Mouse (Mus musculus) Muller cell, postnatal 12 days (primary cell): ENCODE data around the gene Lmln.
"Not testable (repeated sequence)": the region's sequence is repeated elsewhere in the genome, so short reads cannot be mapped to it uniquely, and the experiment has no call there.

Experiments used
- DNase-seq: peaks from one replicate; pipeline ENCODE4 v3.0.0-alpha.2; 2015; ENCODE audit errors: inconsistent ontology term

Lmln gene

DNA sequence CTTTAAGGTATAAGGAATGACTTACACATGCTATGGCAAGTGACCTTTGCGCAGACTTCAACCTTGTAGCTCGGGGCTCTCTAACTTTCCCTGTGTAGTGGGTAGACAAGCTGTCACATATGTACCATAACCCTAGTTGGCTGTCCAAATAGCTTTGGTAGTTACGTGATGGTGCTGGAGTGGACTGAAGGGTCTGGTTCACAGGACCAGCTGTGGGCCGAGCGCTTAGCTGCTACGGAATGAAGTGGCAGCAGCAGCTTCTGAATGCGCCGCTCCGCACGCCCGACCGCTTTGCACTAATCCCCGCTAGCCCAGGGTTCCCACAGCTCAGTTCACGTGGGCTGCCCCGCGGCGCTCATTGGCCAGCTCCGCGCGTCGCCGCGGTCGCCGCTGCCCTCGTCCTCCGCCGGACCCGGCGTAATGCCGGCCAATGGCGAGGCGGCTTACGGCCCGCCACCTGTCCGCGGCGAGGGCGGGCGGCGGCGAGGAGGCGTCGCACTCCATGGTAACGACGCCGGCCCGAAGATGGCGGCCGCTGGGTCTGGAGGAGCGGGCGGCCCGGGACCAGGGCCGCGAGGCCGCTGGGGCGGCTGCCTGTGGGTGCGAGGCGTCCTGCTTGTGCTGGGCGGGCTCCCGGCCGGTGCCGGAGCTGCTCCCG is at the start of gene Lmln:
Gene Lmln (plus strand): TSS at position 498 of the 658 bp plus-strand sequence.
- DNase-seq, result peak; percentile 98

DNA sequence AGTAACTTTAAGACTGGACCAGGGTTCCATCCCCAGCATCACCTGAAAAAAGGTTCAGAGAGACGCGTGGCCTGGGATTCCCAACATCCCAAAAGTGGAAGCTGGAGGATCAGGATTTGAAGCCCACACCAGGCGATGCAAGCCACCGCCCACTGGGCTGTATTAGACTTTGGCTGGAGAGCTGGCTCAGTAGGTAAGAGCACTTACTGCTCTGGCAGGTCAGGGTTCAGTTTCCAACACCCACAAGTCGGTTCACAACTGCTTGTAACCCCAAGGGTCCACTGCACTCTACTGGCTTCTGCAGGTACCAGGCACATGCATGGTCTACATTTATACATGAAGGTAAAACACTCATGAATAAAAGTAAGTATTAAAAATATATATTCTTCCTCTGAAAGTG is 48.5 kb upstream of the Lmln start:
- no peak for DNase-seq

DNA sequence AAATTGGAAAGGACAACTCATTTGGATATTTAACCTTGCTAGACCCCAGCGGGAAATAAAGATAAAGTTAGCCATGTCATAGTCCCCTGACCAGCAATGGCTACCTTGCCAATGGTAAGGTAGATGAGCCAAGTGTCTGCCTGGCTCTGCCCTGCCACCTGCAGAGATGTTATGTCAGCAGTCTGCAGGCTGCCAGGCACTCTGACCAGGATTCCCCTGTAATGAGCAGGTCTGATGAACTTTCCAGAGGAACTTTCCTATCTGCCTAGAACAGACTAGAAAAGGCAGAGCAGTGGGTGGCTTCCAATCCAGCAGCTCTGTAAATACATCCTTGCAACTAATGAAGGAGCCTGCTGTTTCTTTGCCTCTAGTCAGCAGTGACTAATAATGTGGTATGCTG is 47.4 kb upstream of the Lmln start:
- peak; percentile 84 for DNase-seq

DNA sequence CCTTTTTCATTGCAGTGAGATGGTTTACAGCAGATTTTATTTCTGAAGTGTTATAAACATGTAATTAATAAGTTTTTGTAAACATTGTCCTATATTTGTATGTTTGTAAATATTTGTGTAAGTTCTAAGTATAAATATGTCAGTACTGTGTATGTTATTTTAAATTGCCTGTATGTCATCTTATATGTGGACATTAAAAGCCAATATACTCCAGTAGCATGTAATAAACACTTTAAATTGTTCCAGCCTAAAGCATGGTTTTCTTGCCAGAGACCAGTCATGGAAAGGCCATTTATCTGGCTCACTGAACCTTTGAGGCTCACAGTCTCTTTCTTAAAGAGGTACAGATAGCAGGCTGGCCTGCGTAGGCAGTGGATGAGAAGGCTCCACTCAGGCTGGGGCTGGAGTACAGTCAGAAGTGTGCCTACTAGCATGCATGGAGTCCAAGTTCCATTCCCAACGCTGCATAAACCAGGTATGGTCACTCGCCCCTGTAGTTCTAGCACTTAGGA is 46.9 kb upstream of the Lmln start:
- no peak for DNase-seq

DNA sequence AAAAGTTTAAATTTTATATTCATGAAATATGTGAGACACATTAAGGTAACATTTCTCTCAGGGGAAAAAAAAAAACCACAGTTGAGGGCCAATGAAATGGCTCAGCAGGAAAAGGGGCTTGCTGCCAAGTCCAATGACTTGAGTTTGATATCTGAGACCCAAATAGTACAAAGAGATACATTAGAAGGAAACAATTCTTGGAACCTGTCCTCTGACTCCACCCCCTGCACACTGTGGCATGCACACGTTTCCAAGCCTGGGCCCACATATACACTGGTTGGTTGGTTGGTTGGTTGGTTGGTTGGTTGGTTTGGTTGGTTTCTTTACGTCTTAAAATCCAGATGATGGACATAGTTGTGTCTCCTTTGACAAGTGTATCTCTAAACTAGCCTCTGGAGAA is 46.3 kb upstream of the Lmln start:
- no peak for DNase-seq

DNA sequence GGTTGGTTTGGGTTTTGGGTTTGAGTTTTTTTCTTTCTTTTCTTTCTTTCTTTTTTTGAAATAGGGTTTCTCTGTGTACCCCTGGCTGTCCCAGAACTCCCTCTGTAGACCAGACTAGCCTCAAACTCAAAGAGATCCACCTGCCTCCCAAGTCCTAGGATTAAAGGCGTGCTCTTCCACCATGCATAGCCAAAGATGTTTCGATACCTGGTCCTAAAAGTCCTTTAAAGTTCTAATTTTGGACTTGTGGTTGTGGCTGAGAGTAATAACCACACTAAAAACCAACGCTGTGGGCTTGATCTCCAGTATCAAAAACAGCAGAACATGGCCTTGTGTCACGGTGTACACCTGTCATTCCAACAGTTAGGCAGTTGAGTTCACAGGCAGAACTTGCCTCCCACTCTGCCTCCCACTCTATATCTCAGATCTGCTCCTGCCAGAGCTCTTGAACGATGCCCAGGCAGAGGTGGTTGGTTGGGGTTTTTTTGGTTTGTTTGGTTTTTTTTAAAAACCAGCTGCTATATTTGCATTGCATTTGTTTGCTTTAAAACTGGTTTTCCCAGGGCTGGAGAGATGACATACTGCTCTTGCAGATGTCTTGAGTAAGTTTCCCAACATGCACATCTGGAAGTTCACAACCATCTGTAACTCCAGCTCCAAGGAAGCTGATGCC is 44.5 kb upstream of the Lmln start:
- no peak for DNase-seq

DNA sequence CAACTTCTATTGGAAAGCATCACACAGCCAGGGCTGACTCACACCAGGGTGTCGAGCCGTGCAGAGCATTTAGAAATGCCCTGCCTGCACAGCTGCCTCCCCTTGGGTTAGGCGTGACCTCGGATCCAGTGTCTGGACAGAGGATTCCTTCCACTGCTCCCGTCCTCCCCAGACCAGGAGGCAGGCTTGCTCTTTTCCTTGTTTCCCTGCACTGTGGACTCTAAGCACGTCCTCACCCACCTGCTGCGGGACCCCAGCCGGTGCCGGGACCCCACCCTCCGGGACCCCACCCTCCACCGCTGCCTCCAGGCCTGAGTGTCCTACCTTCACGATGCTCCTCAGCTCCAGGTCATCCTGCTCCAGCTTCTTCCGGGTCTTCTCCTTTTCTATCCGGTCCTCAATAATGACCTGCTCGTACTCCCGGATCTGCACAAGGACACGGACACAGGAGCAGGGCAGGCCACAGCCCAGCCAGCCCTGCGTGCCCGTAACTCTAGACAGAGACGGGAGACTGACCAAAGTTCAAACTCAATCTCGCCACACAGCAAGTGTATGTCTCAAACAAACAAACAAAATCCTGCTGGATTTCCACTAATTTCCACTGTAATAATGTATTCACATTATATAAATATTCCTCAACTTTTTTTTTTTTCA is 43.1 kb upstream of the Lmln start:
- peak; percentile 15 for DNase-seq

DNA sequence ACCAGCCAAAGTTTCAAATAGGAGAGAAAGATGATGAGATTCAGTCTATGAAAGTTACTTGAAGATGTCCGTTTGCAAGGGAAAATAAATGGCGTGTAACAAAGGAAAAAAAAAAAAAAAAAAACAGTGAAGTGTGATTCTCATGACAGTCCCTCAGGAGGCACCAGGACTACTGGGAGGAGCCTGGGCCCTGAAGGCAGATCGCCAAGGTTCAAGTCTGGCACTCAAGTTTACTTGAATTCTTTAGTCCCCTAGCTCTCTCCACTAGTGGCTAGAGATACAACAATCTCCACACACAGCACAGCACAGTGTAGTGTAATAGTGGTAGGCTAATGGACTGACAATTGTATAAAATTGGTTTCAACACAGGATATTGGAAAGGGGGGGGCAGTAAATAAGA is 40.9 kb upstream of the Lmln start:
- no peak for DNase-seq

DNA sequence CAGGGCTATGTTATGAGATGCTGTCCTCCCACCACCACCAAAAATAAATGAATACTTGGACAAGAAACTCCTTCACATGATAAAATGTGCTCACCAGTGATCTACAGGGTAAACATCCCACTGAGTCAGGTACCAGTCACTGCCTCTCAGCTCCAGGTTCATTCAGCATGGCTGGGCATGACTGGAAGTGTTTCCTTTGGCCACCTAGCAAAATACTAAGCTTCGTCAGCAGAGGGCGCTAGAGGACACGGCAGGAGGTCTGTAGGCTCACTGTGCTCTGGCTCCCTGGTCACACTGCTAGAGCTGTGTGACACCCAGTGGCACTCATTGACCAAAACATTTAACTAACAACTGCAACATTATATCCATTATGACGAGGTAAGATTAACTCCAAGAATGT is 38.6 kb upstream of the Lmln start:
- DNase-seq, result peak; percentile 71

DNA sequence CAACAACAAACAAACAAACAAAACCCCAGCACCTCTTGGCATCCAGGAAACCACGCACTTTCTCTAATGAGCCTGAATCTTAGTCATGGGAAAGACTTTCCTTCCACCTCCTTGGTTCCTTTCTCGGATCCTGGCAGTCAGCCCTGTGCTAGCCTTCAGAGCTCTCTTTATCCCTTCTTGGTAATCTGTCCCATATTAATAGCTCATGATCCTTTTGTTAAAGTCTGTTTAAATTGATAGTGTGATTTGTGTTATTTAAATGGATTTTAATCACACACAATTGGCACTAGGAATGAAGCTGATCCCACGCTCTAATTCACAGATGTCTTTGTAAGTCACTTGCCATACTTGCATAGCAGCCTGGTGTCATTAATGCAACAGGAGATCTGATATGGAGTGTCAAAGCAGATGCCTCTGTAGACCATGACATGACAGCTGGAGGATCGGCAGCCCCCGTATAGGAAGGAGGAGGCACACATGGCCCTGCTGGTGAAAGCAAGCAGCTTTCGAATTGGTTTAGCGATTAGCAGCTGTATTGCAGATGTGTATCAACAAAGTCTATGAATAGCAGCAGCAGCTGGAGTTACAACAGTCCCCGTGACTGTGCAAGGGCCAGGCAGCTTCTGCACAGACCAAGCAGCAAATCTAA is 37.7 kb upstream of the Lmln start:
- peak; percentile 89 for DNase-seq

DNA sequence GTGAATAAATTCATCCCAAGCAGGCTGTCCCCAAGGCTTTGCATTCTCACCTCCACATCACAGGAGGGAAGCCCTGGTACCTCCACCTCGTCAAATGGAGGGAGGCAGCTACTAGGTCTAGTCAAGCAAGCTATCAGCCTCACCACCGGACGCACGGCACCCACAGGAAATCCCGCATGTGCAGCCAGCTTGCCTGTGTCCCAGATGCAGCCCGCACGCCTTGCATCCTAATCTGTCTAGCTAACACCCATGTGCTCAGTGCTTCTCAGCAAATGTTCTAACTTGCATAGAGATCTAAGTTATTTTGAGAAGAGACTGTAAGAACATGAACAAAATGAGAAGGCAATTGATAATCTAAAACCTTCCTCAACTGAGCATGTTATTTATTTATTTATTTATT is 36.0 kb upstream of the Lmln start:
- DNase-seq, result no peak

DNA sequence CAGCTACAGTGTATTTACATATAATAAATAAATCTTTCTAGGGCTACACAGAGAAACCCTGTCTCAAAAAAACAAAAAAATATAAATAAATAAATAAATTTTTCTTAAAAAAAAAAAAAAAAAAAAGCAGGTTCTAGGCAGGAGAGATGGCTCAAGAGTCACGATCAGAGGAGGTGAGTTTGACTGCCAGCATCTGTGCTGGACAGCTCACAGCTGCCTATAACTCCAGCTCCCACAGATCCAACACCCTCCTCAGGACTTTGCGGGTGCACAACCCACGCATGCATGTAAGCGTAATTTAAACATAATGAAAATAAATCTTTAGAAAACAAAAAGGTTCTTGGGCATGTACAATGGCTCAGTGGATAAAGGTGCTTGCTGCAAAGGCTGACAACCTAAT is 26.3 kb upstream of the Lmln start:
- DNase-seq, result no peak

DNA sequence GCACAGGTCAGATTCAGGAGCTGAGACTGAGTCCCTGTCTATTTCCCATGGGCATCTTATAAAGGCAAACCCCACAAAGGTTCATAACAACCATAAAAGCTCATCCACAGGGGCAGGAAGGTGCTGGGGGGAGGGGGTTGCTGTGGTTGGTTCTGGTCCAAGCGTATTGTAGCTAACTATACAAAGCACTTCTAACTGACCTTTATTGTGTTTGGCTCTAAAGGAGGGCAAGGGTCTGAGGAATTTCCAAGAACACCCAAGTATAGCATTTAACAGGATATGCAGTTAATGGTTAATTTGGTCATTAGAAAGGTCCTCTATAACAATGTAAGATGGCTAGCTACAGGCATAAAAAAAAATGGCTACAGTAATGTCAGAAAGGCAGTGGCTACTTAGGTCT is 19.6 kb upstream of the Lmln start:
- no peak for DNase-seq

DNA sequence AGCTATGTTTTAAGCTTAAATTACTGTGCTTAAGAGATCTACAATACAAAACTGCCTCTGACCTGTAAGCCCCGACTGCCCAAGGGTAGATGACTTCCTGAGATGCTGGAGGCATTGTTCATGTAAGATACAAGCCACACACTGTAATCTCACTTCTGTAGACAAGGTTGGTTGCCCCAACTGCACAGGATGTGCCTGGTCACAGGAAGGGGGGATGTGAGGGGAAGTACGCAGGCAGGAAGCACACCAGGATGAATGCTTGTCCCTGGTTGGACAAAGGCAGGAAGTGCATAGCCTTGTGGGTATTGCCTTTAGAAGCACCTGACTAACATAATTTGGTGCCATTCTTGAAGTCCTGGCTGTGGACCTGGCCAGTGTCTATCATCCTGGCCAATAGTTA is 19.1 kb upstream of the Lmln start:
- no peak for DNase-seq

DNA sequence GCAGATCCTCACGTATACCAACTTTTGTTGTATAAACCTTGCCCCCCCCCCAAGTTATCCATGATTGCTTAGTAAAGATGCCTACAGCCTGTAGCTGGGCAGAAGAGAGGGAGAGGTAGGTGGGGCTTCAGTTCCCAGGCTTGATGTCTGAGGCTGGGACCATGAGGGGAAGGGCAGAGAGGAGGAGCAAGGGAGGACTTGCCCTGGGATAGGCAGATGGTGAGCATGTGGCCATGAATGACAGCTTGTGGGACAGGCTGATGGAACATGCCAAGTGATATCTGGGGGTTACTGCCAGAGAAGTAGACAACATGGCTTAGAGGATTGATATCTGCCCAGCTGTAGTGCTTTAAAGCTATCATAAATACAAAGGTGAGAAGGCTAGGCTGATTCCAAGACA is 14.3 kb upstream of the Lmln start:
- no peak for DNase-seq

DNA sequence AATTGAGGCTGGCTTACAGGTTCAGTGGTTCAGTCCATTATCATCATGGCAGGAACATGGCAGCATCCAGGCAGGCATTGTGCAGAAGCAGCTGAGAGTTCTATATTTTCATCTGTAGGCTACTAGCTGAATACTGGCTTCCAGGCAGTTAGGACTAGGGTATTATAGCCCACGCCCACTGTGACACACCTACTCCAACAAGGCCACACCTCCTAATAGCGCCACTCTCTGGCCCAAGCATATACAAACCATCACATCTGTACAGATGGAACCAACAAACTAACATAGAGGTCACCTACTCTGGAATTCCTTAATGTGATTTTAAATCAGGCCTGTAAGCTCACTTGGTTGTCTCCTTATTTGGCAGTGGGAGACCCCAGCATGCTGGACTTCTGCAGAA is 13.6 kb upstream of the Lmln start:
- no peak for DNase-seq

DNA sequence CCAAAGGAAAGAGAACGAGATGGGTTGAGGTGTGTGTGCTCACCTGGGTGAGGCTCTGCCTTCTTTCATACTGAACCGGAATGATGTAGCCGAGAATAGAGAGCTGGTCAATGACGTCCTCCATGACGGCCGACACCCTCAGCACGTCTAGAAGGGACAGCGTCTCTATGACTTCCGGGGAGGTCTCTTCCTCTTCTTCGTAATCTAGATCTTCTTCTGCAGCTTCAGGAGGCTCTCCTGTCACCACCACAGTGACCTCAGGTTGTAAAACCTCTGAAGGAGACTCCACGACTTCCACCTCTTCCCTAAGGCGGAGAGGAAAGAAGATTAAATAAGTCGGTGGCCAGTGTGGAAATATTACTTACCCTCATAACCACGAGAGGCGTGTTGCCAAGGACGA is 12.5 kb upstream of the Lmln start:
- DNase-seq, result no peak

DNA sequence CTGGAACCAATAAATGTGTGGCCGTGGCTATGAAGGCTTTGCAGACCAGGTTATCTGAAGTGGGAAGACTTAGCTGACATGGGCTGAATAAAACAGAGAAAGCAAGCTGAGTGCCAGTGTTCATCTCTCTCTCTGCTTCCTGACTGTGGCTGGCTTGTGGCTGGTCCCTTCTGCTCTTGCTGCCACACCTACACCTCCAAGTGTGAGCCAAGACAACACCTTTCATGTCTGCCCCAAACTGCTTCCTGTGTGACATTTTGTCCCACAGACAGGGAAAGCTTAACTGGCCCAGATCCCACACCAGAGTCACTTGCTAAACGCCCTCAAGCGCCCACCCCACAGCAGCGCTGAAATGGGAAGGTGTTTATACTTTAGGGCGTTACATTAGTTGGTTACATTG is 9.2 kb upstream of the Lmln start:
- no peak for DNase-seq

DNA sequence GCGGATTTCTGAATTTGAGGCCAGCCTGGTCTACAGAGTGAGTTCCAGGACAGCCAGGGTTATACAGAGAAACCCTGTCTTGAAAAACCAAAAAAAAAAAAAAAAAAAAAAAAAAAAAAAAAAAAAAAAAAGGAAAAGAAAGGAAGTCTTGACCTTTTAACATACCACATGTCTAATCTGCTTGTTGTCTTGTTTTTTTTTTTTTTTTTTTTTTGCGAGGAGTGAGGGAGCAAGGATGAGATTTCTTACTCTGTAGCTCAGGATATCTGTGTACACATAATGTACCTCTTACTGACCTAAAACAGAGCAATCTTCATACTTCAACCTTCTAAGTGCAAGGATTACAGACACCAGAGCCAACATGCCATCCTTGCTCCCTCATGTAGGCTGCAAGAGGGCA is 7.4 kb upstream of the Lmln start:
- not testable (repeated sequence) for DNase-seq

DNA sequence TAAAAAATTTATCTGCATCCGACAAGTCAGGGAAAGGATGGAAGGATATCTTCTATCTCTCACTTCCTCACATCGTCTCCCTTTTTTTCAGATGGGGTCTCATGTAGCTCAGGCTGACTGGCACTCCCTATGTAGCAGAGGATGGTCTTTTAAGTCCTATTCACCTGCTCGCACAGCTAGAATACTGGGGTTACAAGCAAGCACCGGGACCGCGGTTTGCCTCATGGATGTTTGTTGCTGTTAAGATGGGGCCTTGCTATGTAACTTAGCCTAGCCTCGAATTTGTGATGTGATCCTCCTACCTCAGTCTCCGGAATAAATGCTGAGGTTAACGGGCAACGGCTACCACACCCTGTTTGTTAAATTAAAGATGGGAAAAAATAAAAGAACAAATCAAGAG is 6.7 kb upstream of the Lmln start:
- no peak for DNase-seq

DNA sequence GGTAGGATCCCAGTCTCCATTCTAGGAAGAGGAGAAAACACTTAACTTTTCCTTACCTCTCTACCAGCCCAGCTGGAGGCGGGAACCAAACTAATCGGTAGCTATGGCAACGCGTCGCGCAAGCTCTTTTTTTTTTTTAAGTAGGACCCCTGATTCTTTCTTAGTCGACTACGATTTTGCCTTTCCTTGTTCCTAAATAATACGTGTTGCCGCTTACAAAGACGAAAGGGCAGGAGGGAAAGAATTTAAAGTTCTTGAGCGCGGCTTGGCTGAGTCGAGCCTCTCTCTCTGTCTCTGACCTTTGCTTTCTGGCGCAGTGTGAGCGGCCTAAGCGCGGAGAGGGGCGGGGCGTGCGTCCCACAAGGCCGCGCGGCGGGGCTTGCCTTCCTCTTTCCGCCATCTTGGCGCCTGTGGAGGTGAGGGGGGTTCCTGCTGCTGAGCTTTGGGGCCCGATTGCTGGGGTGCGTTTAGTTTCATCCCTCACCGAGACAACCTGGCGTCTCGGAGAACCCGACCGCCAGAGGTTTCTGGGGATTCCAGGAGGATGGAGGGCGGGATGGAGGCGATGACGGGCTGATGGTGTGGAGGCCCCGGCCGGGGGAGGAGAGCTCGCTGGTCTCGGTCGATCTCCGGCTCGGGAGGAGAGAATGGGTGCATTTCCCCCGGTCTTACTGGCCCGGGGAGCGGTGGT is 6.1 kb upstream of the Lmln start, which contains the start of the genes Iqcg and Rpl35a:
Gene Iqcg (minus strand): TSS at position 124 of the 691 bp plus-strand sequence.
Gene Rpl35a (plus strand): TSS at position 359 of the 691 bp plus-strand sequence.
- peak; percentile 97 for DNase-seq

DNA sequence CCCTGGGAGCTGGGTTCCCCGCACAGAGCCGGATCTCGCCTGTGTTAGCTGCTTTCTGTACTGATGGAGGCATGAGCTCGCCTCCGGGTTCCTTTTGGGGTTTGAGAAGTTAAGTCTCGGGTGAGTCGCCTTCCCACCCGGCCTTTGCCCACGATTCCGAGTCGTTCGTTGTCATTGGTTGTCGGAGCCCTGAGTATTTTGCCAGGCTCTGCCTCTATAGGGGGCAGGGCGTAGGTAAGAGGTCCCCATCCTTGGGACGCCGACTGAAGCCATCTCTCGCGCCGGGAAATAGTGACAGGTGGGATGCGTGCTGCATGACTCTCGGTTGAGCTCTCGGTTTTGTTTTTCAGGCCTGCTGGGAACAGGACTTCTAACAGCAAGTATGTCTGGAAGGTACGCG is 5.5 kb upstream of the Lmln start:
- DNase-seq, result no peak
